Mouse (Mus musculus) olfactory bulb, adult 2 months (tissue): ENCODE measurements around the gene Hcn4.

Experiments used
- CTCF ChIP-seq: fragments of 200-500 bp; IDR thresholded peaks from 2 replicates; pipeline ENCODE4 v1.5.1; 2012; ENCODE audit warnings: low read depth, mild to moderate bottlenecking, low read length, moderate library complexity; ENCODE audit not compliant: insufficient read depth
- POLR2A ChIP-seq: fragments of 200-500 bp; IDR thresholded peaks from 2 replicates; pipeline ENCODE4 v1.6.1; 2012; ENCODE audit warnings: mild to moderate bottlenecking, low read depth, low read length, moderate library complexity; ENCODE audit not compliant: insufficient read depth

DNA sequence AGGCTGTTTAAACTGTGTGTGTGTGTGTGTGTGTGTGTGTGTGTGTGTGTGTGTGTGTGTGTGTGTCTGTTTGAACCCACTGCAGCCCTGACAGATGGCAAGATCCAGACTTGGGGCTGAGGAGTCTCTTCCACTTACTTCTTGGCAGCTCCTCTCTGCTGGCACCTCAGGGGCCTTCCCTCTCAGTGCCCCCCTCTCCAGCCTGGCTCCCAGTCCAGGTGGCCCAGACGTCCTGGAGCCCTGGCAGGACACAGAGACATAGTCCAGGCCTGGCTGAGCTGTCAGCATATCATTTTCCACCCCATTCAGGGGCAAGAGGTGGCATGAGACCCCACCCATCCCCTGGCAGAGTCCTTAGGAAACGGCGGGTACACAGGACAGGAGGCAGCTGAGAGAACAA is 5.5 kb upstream of the Hcn4 start:
- no peak for TF ChIP-seq CTCF
- TF ChIP-seq POLR2A: no peak
